Mouse (Mus musculus) adrenal gland, postnatal 36 days (tissue): ENCODE results near the gene Tmem41b. TPM values are rescaled to one million over a fixed set of nuclear protein-coding genes. Genes with fewer than 3 reads are reported as not detected.
"Not testable (repeated sequence)": the region's sequence is repeated elsewhere in the genome, so short reads cannot be mapped to it uniquely, and the experiment has no call there.

Experiments used
- DNase-seq, 2 experiments: peaks; one replicate each; pipeline ENCODE4 v3.0.0; 2021; ENCODE audit warnings: mixed read lengths in 1 of 2
- total RNA-seq, 2 experiments: library from RNA; stranded (reverse); gene quantifications; 2 replicates each; pipeline ENCODE4 v1.2.3; 2021

Gene Tmem41b
- total RNA-seq, 2 experiments from 2014 or later = 48.5 to 51.7 TPM

DNA sequence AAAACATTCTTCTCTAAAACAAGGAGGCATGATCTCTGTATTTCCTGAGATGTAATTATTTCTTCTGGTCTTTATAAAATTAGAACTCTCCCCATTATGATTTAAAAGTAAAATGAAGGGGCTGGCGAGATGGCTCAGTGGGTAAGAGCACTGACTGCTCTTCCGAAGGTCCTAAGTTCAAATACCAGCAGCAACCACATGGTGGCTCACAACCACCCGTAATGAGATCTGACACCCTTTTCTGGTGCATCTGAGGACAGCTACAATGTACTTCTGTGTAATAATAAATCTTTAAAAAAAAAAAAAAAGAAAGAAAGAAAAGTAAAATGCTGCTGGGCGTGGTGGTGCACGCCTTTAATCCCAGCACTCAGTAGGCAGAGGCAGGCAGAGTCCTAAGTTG lies 9.6 kb downstream of the Tmem41b start:
- DNase-seq = not testable (repeated sequence)

DNA sequence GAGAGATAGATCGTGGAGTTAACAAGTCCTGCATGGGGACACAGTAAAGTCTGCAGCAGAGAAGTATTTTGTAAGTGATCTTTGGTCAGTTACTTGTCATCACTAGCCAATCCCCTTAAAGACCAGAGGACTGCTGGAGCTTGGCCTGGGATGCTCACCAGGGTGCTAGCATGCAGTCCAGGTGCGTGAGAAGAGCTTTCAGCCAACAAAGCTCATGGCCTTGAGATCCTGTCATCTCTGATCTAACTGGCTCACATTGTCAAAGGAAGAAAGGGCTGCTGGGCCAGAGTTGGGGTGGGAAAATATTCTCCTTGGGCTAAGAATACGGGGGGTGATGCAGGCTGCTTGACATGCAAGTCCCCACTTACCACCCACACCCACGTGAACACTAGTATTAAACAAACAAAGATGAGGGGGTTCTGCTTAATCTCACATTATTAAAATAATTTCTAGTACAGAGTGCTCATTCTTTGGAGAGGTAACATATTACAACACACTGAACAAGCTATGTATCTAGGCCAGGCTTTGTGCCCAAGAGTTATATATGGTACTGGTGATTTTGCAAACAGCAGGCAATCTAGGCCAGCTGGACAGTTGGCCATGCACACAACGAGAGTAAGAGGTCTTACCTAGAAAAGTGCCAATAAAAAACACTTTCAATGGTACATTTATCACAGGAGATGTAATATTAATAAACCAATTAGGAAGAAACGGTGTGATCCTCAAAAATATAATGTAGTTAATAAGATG lies 10.6 kb downstream of the Tmem41b start:
- DNase-seq = no peak

DNA sequence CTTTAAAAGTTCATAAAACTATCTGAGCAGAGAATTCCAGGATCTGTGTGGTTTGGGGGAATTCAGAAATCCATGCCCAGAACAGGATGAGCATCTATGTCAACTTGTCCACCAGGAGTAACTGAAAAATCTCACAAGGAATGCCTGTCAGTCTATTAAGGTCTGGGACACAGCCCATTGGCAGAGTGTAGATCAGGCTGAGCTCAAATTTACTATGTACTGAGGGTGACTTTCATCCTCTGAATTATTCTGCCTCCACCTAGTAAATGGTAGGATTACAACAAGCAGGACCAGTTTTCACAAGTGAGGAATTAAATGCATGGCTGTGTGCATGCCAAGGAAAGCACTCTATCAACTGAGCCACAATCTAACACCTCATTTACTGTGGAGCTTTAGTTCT lies 17.2 kb downstream of the Tmem41b start:
- DNase-seq = no peak

DNA sequence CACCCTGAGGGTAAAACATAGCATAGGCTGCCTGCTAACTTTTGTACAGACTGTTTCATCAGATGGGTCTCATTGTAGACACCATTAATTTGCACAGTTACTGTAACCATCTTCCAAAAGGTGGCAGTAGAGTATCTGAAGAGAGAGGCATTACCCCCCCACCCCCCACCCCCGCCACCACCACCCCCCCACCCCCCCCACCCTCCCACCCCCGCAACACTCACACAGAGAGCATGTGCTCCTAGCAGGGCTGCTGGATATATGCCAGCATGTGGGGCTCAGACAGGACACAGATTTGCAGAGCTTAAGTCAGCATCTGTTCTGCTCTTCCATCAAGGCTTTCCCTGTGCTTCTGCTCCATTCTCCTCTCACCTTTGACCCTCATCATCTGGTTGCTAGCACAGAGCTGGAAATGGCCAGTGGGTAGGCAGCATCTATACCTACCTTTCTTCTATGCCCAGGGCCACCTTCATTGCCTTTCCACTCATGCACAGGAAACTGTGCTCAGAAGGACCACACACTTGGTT lies 17.7 kb downstream of the Tmem41b start:
- peak; percentile 39 to 48 for DNase-seq

DNA sequence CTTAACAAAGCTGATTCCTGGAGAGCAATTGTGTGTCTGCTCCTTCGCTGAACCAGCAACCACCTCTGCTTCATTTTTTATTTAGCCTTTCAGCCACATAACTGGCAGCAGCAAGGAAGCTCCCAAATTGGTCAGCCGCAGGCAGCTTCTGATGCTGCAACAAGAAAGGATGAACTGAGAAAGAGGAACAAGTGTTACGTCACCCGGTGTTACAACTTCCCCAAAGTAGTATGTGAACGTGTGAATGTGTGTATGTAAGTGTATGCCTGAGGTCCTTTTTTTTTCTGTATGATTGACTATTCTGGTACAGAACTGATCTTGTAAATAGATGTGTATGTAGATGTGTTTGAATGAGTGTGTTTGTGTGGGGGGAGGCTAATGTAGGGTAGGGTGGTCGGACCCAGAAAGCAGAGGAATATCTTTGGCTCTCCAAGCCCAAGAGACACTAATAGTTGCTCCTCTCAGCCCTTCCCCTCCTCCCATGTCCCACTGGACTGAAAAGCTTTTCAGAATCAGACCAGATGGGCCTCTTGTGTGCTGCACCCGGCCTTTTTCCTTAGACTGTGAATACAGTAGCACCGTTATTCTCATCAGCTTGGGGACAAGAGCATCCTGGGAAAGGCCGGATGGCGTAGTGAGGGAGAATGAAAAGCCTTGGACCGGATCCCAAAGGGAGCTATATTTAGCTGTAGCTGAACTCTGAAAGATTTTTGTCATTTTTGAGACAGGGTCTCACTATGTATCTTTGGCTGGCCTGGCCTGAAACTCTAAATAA lies 18.7 kb downstream of the Tmem41b start:
- DNase-seq = no peak

DNA sequence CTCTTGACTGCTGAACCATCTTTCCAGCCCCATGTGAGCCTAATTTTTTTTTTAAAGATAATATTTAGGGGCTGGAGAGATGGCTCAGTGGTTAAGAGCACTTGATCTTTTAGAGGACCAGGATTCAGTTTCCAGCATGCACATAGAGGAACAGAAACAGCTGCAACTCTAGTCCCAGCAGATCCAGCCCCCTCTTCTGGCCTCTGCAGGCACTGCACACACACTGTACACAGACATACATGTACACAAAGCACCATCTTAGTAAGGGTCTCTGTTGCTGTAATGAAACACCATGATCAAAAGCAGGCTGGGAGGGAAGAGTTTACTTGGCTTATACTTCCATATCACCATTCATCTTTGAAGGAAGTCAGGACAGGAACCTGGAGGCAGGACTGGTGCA lies 21.1 kb downstream of the Tmem41b start:
- DNase-seq = no peak

DNA sequence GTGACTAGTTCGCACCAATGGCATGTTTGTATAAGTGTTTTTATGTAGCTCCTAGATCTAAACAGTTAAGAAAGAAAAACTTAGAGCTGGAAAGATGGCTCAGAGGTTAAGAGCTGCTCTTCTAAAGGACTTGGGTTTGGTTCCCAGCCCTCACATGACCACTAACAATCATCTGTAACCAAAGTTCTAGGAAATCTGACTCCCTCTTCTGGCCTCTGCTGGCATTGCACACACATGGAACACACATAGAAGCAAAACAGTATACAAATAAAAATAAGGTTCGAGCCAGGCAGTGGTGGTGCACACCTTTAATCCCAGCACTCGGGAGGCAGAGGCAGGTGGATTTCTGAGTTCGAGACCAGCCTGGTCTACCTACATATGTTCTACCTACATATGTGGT lies 23.0 kb downstream of the Tmem41b start:
- DNase-seq = no peak

DNA sequence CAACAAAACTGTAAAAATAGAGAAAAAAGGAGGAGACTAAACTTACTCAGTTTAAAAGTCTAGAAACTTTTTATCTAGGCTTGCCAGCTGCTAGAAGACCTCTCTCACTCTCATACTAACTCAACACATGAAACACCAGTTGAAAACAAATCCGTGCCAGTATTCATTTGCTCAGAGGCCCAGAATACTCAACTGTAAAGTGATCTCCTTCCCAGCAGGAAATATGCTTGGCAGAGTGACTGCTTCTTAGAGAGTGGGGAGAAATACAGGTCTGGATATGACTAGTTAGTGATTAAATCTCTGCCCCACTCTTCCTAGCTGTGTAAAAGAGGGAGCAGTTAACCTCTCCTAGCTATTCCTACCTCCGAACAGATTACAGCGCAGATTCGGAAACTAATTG lies 24.1 kb downstream of the Tmem41b start:
- DNase-seq = no peak

DNA sequence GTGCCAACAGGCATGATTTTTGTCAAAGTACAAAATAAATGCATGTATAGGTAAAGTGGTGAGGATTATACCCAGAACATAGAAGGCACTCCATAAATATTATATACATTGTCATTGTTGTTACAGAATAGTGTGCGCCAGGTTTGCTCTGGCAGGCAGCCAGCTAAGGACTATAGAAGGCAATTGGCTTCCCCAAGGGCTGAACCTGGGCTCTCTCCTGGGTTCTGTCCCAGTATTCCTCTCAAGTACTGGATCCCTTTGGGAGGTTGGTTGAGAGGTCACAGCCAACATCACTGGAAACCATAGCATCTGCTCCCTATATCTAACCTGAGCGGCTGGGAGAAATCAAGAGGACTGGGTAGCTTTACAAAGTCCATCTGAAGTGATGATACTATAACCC lies 25.2 kb downstream of the Tmem41b start:
- DNase-seq = no peak

DNA sequence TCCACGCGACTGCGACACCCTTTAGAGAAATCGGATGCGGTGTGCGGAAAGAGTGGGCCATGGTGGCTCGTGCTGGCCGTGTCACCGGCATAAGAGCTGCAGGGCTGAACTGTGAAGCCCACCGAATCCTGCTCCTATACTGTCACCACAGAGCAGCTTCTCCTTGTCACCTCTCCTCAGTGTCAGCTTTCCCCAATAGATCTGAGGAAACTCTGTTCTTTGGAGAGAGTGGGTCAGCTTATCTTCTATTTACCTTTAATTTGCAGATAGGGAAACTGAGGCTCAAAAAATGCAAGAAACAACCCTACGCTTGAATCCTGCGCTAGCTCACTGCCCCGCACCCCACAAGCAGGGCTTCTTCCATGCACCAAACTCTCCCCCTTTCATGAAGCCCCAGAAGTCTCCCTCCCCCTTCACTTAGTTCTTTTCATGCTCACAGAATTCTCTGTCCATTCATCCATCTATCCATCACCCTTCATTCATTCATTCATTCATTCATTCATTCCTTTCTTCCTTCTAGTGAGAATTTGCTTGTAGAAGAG lies 26.0 kb downstream of the Tmem41b start:
- DNase-seq = no peak

DNA sequence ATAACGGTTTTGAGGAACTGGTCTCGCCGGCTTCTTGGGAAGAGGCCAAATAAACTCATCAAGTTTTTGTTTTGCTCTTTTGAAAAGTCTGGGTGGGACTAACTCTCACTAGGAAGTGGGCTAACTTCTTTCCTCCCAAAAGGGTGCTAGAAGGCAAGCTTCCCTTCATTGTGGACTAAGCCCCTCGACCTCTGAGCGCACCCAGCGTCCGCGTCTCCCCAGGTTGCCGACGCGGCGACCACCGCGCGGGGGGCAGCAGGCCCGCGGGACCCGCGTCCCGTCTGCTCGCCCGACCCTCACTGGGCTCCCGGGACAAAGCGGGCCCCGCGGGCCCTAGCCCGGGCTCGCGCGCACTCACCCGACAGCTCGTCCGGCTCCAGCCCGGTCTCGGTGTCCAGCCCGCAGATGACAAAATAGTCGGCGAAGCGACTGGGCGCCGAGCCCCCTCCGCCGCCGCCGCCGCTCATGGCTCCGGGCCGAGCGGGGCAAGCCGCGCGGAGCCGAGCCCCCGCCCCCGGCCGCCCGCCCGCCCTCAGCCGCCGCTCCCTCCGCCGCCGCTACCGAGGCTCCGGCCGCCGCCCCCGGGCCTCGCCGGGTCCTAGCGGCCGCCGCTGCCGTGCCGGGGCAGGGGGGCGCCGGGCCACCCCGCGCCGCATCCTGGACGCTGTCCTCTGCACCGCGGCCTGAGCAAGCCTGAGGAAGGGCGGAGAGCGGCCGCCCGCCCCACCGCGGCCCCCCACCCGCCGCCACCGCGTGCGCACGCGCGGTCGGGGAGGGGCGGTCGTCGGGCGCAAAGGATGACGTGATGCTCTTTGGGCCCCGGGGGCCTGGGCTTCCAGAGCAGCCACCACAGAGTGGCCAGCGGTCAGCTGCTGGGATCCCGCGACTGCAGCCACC lies 26.8 kb downstream of the Tmem41b start, which contains the start of gene Dennd5a:
Dennd5a (minus strand) TSS at position 755 of the 897 bp plus-strand sequence.
- DNase-seq = peak; percentile 81 to 89

DNA sequence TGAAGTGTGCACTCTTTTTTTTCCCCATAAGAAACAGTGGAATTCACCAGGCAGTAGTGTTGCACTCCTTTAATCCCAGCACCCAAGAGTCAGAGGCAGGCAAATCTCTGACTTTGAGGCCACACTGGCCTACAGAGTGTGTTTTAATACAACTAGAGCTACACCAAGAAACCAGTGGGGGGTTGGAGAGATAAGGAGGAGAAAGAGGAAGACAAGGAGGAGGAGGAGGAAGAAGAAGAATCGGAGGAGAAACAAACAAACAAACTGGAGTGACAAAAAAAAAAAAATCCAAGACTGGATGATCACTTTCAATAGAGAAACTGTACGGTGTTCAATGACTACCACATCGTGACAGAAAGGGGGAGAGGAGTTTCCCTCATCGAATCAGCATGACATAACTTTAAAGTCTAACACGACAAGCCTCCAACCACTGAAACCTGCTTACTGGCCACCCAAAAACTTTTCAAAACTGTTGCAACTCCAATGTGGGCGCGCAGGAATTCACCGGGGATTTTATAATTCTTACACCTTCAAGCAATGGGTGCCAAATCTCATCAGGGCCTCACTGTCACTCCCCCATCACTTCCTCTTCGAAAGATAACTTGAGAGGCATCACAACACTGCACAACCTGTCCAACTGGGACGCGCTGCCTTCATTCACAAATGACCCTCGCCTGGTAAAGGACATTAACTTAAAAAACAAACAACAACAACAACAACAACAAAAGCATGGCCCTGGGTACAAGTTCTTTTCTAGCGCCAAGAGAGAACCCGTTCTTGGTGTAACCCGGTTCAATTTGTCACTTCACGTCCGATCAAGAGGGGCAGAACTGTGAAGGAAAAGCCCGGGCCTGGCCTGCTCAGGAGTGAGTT lies 27.6 kb downstream of the Tmem41b start:
- peak; percentile 50 to 57 for DNase-seq

DNA sequence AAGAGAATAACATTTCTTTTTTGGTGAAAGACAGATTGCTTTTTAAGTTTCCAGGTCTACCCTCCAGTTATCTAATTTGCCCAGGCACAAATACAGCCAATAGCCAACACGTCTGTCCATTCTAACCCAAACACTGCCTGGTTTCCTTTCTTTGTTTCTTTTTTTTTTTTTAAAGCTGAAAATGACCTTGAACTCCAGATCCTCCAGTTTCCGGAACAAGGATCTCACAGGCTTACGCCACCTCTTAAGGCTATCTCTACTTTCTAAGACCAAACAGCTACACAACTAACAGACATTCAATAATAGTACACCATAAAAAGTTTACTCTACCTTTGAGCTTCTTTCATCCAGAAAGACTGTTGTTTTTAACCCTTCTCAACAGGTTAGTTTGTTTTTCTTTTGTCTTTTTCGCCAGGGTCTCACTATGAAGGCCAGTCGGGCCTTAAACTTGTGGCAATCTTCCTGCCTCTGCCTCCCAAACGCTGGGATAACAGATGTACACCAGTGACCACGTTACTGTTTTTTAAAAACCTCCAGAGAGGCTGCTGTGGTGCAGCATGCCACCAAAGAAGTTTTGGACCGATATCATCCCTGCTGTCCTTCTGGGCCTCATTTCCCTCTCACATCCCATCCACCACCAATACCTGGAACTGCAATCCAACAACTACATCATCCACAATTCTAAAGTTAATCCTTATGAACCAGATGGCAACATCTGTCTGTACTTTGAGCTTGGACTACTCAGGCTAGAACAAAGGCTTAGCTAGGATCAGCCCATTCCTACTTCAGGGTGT lies 28.5 kb downstream of the Tmem41b start:
- DNase-seq = no peak

DNA sequence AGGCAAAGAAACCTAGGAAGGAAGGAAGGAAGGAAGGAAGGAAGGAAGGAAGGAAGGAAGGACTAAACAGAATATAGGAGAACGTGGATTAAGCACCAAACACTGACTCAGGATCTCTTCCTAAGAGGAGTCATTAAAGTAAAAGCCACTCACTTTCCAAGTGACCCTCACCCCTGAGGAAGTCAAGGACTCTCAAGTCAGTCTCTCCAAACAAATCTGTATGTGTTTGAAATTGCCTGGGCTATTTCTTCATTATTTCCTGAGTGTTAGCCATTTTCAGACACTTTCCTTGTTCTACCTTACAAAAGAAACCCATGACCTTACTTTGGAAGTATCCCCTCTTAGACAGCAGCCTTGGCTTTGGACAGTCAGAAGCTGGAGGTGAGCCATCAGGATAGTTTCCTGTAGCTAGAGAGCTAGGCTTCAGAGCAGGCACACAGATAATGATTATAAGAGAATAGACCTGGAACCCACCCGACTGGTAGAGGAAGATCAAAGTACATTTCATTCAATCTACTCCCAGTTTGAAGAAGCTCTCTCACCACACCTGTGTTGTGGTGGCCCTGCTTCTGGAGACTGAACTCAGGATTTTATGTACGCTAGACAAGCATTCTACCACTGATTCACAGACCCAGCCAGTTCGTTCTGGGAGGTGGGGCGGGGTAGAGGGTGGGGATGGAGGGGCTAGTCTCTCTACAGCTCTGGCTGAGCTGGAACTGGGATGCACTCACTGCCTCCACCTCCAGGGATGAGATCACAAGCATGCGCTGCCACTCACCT lies 31.9 kb downstream of the Tmem41b start:
- DNase-seq = peak; percentile 29 to 62

DNA sequence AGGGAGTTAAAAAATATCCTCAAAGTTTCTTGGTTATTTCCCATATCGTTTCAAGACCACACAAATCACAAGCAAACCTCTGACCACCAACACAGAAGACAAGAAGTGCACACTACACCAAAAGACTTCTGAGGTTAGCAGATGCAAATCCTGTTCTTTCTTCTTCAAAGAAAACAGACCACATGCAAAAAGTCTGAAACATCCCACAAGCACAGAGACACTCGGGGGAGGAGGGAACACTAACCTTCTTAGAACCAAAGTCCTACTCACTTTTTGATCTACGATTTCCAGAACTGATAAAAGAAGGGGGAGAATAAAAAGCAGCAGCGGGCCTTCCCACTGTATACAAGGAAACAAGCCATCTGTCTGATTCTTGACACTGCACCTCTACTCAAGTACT lies 35.4 kb downstream of the Tmem41b start:
- DNase-seq = no peak

DNA sequence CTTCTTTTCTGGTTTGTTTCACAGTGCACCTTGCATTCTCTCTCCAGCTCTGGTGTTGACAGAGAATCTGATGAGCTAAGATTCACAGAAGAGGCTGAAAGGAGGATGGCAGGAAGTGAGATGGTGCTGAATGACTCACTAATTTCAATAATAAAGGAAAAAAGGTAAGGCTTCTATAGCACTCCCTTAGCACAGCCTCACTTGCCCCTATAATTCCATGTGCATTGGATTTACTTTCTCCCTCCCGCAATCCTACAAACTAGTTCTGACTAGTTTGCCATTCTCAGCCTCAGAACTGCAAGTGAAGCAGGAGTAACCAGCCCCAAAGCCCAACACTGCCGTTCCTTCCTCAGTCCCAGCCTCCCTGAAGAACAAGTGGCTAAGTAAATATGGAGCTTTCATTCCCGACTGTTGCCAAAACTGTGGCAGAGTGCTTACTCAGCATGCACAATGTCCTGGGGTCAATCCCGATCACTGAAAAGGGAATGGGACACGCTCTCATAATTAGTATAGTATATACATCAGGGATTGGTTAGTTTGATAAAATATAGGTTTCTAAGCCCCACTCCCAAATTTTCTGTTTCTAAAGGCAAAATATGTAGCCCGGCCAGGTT lies 42.2 kb downstream of the Tmem41b start:
- DNase-seq = no peak

DNA sequence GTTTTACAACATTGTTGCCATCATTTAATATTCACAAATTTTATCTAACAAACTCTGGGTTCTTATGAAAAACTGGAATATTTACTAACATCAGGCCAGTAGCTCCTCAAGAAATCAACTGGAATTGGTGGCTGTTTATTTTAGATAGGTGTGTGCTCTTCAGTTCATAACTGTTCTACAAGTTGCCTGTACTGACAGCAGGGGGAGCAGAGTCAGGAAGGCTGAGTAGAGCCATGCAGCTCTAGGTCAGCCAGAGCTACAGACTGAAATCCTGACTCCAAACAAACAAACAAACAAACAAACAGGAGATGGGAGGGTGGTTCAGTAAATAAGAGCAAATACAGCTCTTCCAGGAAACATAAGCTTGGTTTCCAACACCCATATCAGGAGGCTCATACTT lies 57.1 kb downstream of the Tmem41b start:
- DNase-seq = peak in 1 of 2 experiments; percentile 35

DNA sequence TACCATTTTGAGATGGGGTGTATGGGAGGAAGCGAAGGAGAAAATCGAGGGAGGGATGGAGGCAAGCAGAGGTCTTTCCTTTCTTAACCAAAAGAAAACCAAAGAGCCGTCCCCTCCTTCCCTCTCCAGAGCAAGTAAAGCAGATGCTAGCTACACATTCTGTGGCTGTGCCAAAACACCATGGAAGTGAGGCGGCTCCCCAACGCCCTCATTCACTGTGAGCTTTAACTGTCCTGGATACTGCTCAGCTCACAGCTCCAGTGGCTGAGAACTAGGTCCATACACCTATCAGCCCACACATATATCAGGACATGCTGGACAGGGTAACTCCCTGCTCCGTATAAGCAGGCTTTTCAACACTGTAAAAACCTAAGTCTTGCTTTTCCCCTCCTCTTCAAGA lies 58.4 kb downstream of the Tmem41b start:
- no peak for DNase-seq

DNA sequence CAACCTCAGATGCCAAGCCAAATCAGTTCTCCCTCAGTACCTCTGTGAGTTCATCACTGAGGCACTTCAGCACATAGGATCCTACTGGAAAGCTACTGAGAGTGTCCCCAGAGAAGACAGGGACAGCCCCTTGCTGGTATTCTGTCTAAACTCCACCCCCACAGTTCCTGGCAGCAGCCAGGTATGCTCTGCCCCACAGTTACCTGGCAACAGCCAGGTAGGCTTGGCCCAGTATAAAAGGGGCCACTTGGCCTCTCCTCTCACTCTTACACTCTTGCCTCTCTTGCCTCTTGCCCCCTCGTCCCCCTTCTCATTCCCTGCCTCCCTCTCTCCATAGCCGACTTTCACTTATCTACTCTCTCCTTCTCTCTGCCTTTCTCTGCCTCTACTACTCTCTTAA lies 61.8 kb downstream of the Tmem41b start:
- DNase-seq = no peak
